Mouse (Mus musculus) embryonic fibroblast, embryonic 13.5 days (primary cell): Measurements from ENCODE around the gene Maml3.

ENCODE experiments used
- CTCF ChIP-seq: IDR thresholded peaks from 2 replicates; pipeline ENCODE4 v1.5.1; 2011; ENCODE audit warnings: mild to moderate bottlenecking, control low read depth, low read length, moderate library complexity, borderline replicate concordance; ENCODE audit not compliant: insufficient read depth
- POLR2A ChIP-seq: IDR thresholded peaks from 2 replicates; pipeline ENCODE4 v1.6.1; 2011; ENCODE audit warnings: low read depth, mild to moderate bottlenecking, control low read depth, low read length, moderate library complexity

- TF ChIP-seq POLR2A (no peak), CTCF (no peak)
These were observed 351.6 kb downstream of the Maml3 start for GRCm38 (mm10) chr3:51753262-51753661.
